In genomic region chr10:79668771-79669575, GRCm38 (mm10) we compare ENCODE assay signal across 8 mouse cellular contexts. TPM values are rescaled to one million over a fixed set of nuclear protein-coding genes. Genes with fewer than 3 reads are reported as not detected.
DNase-seq lines count a peak whose midpoint lies in the region; ATAC-seq and TF ChIP-seq lines count a peak whose summit lies in the region.

Tpgs1 (plus strand) TSS chr10:79669369.

- WGBS in forebrain, embryonic 10.5 days: under 1% methylated on average over 45 of the region's 45 CpGs
- 0% methylated on average over 44 of the region's 45 CpGs for WGBS in heart, embryonic 15.5 days
- under 1% methylated on average over 45 of the region's 45 CpGs for WGBS in liver, embryonic 14.5 days (ENCODE audit: insufficient replicate concordance)
- under 1% methylated on average over 45 of the region's 45 CpGs for WGBS in neural tube, embryonic 11.5 days
- under 1% methylated on average over 44 of the region's 45 CpGs for WGBS in stomach, postnatal 0 days

- peak; percentile 83 for DNase-seq in c-Kit-negative CD71-positive TER-119-positive erythroid progenitor cells, embryonic 14.5 days (ENCODE audit: low read depth, low spot score)
- DNase-seq in forebrain, embryonic 10.5 days (ENCODE audit: extremely low spot score, low spot score): peak; percentile 91
- peak; percentile 91 to 93 for DNase-seq in kidney, postnatal 25 days
- DNase-seq in liver, embryonic 14.5 days (ENCODE audit: low read depth in 3 of 3, low spot score in 3 of 3): peak; percentile 73 to 83 (median 74)
- peak; percentile 92 for DNase-seq in neural tube, embryonic 11.5 days (ENCODE audit: low spot score)
- peak; percentile 87 for DNase-seq in stomach, postnatal 0 days (ENCODE audit: low spot score)

- H3K27me3 ChIP-seq in forebrain, embryonic 10.5 days (ENCODE audit: poor library complexity, severe bottlenecking): no peaks in the 10 kb centered on the region
- H3K27me3 ChIP-seq in heart, embryonic 15.5 days: peaks cover 4% of the 10 kb centered on the region; the same call in 1 of the 2 replicates
- no peaks in the 10 kb centered on the region for H3K27me3 ChIP-seq in liver, embryonic 14.5 days (ENCODE audit: control insufficient read depth, insufficient read depth, low read length)
- H3K27me3 ChIP-seq in neural tube, embryonic 11.5 days (ENCODE audit: control insufficient read depth, insufficient read depth, low read length): no peaks in the 10 kb centered on the region
- no peaks in the 10 kb centered on the region for H3K27me3 ChIP-seq in stomach, postnatal 0 days (ENCODE audit: control insufficient read depth, insufficient read depth, low read length)

- peak within 1 kb of the TSS; percentile 73 for H3K4me2 ChIP-seq in heart, embryonic 15.5 days
- H3K4me2 ChIP-seq in liver, embryonic 14.5 days (ENCODE audit: low read depth): peak within 1 kb of the TSS; percentile 92
- H3K4me2 ChIP-seq in neural tube, embryonic 11.5 days (ENCODE audit: low read depth): peak within 1 kb of the TSS; percentile 66
- peak within 1 kb of the TSS; percentile 76 for H3K4me2 ChIP-seq in stomach, postnatal 0 days (replicated peaks; ENCODE audit: low read depth)

- no peak for TF ChIP-seq EP300 in liver, embryonic 14.5 days (IDR thresholded peaks at IDR 0.05; ENCODE audit: low read depth)
- TF ChIP-seq EP300 in stomach, postnatal 0 days (optimal IDR thresholded peaks at IDR 0.05): no peak

- H3K4me3 ChIP-seq in forebrain, embryonic 10.5 days: peak within 1 kb of the TSS; percentile 93
- H3K4me3 ChIP-seq in heart, embryonic 15.5 days: peak within 1 kb of the TSS; percentile 62
- peak within 1 kb of the TSS; percentile 81 to 87 for H3K4me3 ChIP-seq in liver, embryonic 14.5 days (ENCODE audit: insufficient read depth in 1 of 2, low read depth in 2 of 2, low read length in 2 of 2)
- H3K4me3 ChIP-seq in neural tube, embryonic 11.5 days (ENCODE audit: low read depth, low read length): peak within 1 kb of the TSS; percentile 75
- H3K4me3 ChIP-seq in stomach, postnatal 0 days (ENCODE audit: low read depth, low read length): peak within 1 kb of the TSS; percentile 98

- peak; percentile 89 for TF ChIP-seq CTCF in liver, embryonic 14.5 days (IDR thresholded peaks at IDR 0.05; ENCODE audit: low read depth)
- peak; percentile 94 for TF ChIP-seq CTCF in stomach, postnatal 0 days (IDR thresholded peaks at IDR 0.05; ENCODE audit: low read depth)

- no peaks in the 10 kb centered on the region for H3K9me3 ChIP-seq in forebrain, embryonic 10.5 days
- no peaks in the 10 kb centered on the region for H3K9me3 ChIP-seq in heart, embryonic 15.5 days (replicated peaks)
- no peaks in the 10 kb centered on the region for H3K9me3 ChIP-seq in liver, embryonic 14.5 days (ENCODE audit: control insufficient read depth, low read length)
- H3K9me3 ChIP-seq in neural tube, embryonic 11.5 days (ENCODE audit: control insufficient read depth, low read length): no peaks in the 10 kb centered on the region
- no peaks in the 10 kb centered on the region for H3K9me3 ChIP-seq in stomach, postnatal 0 days (ENCODE audit: control insufficient read depth, low read length)

- H3K4me1 ChIP-seq in forebrain, embryonic 10.5 days: peaks cover 37% of the 10 kb centered on the region
- peaks cover 17% of the 10 kb centered on the region for H3K4me1 ChIP-seq in heart, embryonic 15.5 days (replicated peaks)
- peaks cover 6 to 11% of the 10 kb centered on the region in 2 experiments for H3K4me1 ChIP-seq in liver, embryonic 14.5 days (replicated peaks; ENCODE audit: control insufficient read depth in 2 of 2, insufficient read depth in 2 of 2, low read length in 1 of 2)
- peaks cover 16% of the 10 kb centered on the region for H3K4me1 ChIP-seq in neural tube, embryonic 11.5 days (ENCODE audit: control insufficient read depth, insufficient read depth, low read length)
- 0 out of 2 replicates have a peak, but pooled peaks cover 3% of the 10 kb centered on the region for H3K4me1 ChIP-seq in stomach, postnatal 0 days (replicated peaks; ENCODE audit: control insufficient read depth, insufficient read depth)

- peak within 1 kb of the TSS; percentile 64 for H3K9ac ChIP-seq in heart, embryonic 15.5 days
- peak within 1 kb of the TSS; percentile 80 for H3K9ac ChIP-seq in liver, embryonic 14.5 days (replicated peaks)
- peak within 1 kb of the TSS; percentile 89 for H3K9ac ChIP-seq in neural tube, embryonic 11.5 days (ENCODE audit: low read length)
- peak within 1 kb of the TSS; percentile 84 for H3K9ac ChIP-seq in stomach, postnatal 0 days (ENCODE audit: low read length)

- peaks cover 23% of the 10 kb centered on the region for H3K36me3 ChIP-seq in forebrain, embryonic 10.5 days (replicated peaks)
- no peaks in the 10 kb centered on the region for H3K36me3 ChIP-seq in heart, embryonic 15.5 days
- no peaks in the 10 kb centered on the region for H3K36me3 ChIP-seq in liver, embryonic 14.5 days (replicated peaks; ENCODE audit: control insufficient read depth, insufficient read depth, low read depth)
- no peaks in the 10 kb centered on the region for H3K36me3 ChIP-seq in neural tube, embryonic 11.5 days (ENCODE audit: control insufficient read depth, insufficient read depth, low read length)
- no peaks in the 10 kb centered on the region for H3K36me3 ChIP-seq in stomach, postnatal 0 days (ENCODE audit: control insufficient read depth, insufficient read depth, low read length)

- H3K27ac ChIP-seq in forebrain, embryonic 10.5 days: peak within 1 kb of the TSS; percentile 97
- peak within 1 kb of the TSS; percentile 83 for H3K27ac ChIP-seq in heart, embryonic 15.5 days
- peak within 1 kb of the TSS; percentile 46 for H3K27ac ChIP-seq in liver, embryonic 14.5 days
- H3K27ac ChIP-seq in neural tube, embryonic 11.5 days (ENCODE audit: low read depth, low read length): peak within 1 kb of the TSS; percentile 89
- H3K27ac ChIP-seq in stomach, postnatal 0 days (replicated peaks): peak within 1 kb of the TSS; percentile 91

- peak; percentile 97 for ATAC-seq in CD4-positive, CD25-positive, alpha-beta regulatory T cell, adult 4 months
- ATAC-seq in heart, embryonic 15.5 days (replicated peaks; ENCODE audit: insufficient number of reproducible peaks, insufficient read depth, low FRiP score, low read depth): peak; percentile 75
- ATAC-seq in liver, embryonic 14.5 days (ENCODE audit: insufficient read depth): peak; percentile 79
- peak; percentile 70 for ATAC-seq in neural tube, embryonic 11.5 days (ENCODE audit: insufficient read depth, low FRiP score, low TSS enrichment)
- ATAC-seq in stomach, postnatal 0 days (ENCODE audit: low FRiP score, low TSS enrichment): peak; percentile 83

RNA-seq across cellular contexts. Expression of gene Tpgs1, which starts in this region (rescaled TPM):
- 10 to 100 TPM; 16.6 to 19.5 TPM for polyA plus RNA-seq in CD4-positive, CD25-positive, alpha-beta regulatory T cell, adult 4 months (2017; shearing (Covaris generic))
- polyA plus RNA-seq in forebrain, embryonic 10.5 days (2016; fragmentation: Nextera tagmentation; extraction: Ambion mirVana): 59.7 and 63.8 TPM in 2 replicates
- 39.5 and 46.8 TPM in 2 replicates for polyA plus RNA-seq in heart, embryonic 15.5 days (2015; fragmentation: Nextera tagmentation; extraction: Ambion mirVana)
- 14.3 and 18.7 TPM in 2 replicates for polyA plus RNA-seq in liver, embryonic 14.5 days (2012; rRNA removed)
- 24.5 and 25.7 TPM in 2 replicates for polyA plus RNA-seq in liver, embryonic 14.5 days (2014; fragmentation: Nextera tagmentation; extraction: Ambion mirVana)
- polyA plus RNA-seq in neural tube, embryonic 11.5 days (2014; fragmentation: Nextera tagmentation; extraction: Ambion mirVana): 71.2 and 78.7 TPM in 2 replicates
- polyA plus RNA-seq in stomach, postnatal 0 days (2015; fragmentation: Nextera tagmentation; extraction: Ambion mirVana): 50.3 and 51.0 TPM in 2 replicates

Comparison
In these comparisons a context has a peak if more than half of its experiments do, and no peak if none do; other contexts are left out.
1. Peak in every context shown above with its lines: DNase-seq, ATAC-seq, H3K4me3 ChIP-seq and H3K27ac ChIP-seq.
2. H3K27ac ChIP-seq: peak in every context shown above with its lines; median percentile 97 in forebrain, embryonic 10.5 days; 91 in stomach, postnatal 0 days; 89 in neural tube, embryonic 11.5 days; 83 in heart, embryonic 15.5 days; 46 in liver, embryonic 14.5 days.